Mouse (Mus musculus): ENCODE results near the gene Xkr8. TPM values are rescaled to one million over a fixed set of nuclear protein-coding genes. Genes with fewer than 3 reads are reported as not detected.

Xkr8 gene
- polyA plus RNA-seq, 1 experiment from 2014 or later, result 3.6 TPM

Other genes starting within 250 kb of the Xkr8 start
- gene Sesn2, start 222.0 kb downstream of the Xkr8 start, polyA plus RNA-seq (2015; fragmentation: Nextera tagmentation; extraction: Ambion mirVana), result 5.6 and 6.3 TPM in 2 replicates
- 1,097 and 1,228 TPM in 2 replicates for gene Atpif1, start 198.9 kb downstream of the Xkr8 start, polyA plus RNA-seq (2015; fragmentation: Nextera tagmentation; extraction: Ambion mirVana)
- gene Dnajc8, start 197.0 kb downstream of the Xkr8 start, polyA plus RNA-seq (2015; fragmentation: Nextera tagmentation; extraction: Ambion mirVana), result 146 and 150 TPM in 2 replicates
- 0.26 and 0.39 TPM in 2 replicates for gene Ptafr, start 168.5 kb downstream of the Xkr8 start, polyA plus RNA-seq (2015; fragmentation: Nextera tagmentation; extraction: Ambion mirVana)
- 17.8 and 19.7 TPM in 2 replicates for gene Eya3, start 93.6 kb downstream of the Xkr8 start, polyA plus RNA-seq (2015; fragmentation: Nextera tagmentation; extraction: Ambion mirVana)
- gene Smpdl3b, start 24.7 kb upstream of the Xkr8 start, polyA plus RNA-seq (2015; fragmentation: Nextera tagmentation; extraction: Ambion mirVana), result 1.3 and 1.4 TPM in 2 replicates
- gene Rpa2, start 35.8 kb upstream of the Xkr8 start, polyA plus RNA-seq (2015; fragmentation: Nextera tagmentation; extraction: Ambion mirVana), result 63.2 and 69.4 TPM in 2 replicates
- gene Themis2, start 63.8 kb upstream of the Xkr8 start, polyA plus RNA-seq (2015; fragmentation: Nextera tagmentation; extraction: Ambion mirVana), result 0.28 and 0.42 TPM in 2 replicates
- gene Ppp1r8, start 110.6 kb upstream of the Xkr8 start, polyA plus RNA-seq (2015; fragmentation: Nextera tagmentation; extraction: Ambion mirVana), result 52.8 and 57.8 TPM in 2 replicates
- gene Stx12, start 152.0 kb upstream of the Xkr8 start, polyA plus RNA-seq (2015; fragmentation: Nextera tagmentation; extraction: Ambion mirVana), result 146 and 158 TPM in 2 replicates
- gene Fam76a, start 190.0 kb upstream of the Xkr8 start, polyA plus RNA-seq (2015; fragmentation: Nextera tagmentation; extraction: Ambion mirVana), result 51.2 and 52.4 TPM in 2 replicates
- 0.06 TPM in 1 of 2 replicates, not detected in the other for gene Fgr, start 241.5 kb upstream of the Xkr8 start, polyA plus RNA-seq (2015; fragmentation: Nextera tagmentation; extraction: Ambion mirVana)